Mouse (Mus musculus): Measurements from ENCODE around the gene Tomm40l.
A peak's percentile ranks its signal among the peaks of the same experiment; 100 is the strongest.

GRCm38 (mm10) chr1:171249913-171250600, 27.7 kb upstream of the Tomm40l start, which contains the start of gene Adamts4:
- TF ChIP-seq POLR2A (IDR thresholded peaks at IDR 0.05; ENCODE audit: low read depth, low read length) (peak; percentile 98), CTCF (IDR thresholded peaks at IDR 0.05; ENCODE audit: borderline replicate concordance, insufficient read depth, low read length) (no peak)

Data from embryonic fibroblast, embryonic 13.5 days (primary cell).